Mouse (Mus musculus) limb, embryonic 11.5 days (tissue): ENCODE measurements around the gene Arhgap22. TPM values are rescaled to one million over a fixed set of nuclear protein-coding genes. Genes with fewer than 3 reads are reported as not detected.

Experiments
- ATAC-seq: fragments of 200-750 bp; cut with Nextera tagmentation; 2 replicates; pipeline ENCODE4 v1.8.0; 2017; ENCODE audit warnings: low read depth; ENCODE audit not compliant: insufficient number of reproducible peaks, low FRiP score, low TSS enrichment
- DNase-seq: peaks from one replicate; pipeline ENCODE4 v3.0.0-alpha.2; 2015; ENCODE audit warnings: low spot score
- H3K27ac ChIP-seq: fragments of 300-500 bp; sonication (generic); replicated peaks from 2 replicates; pipeline ENCODE4 v1.5.1; 2014; ENCODE audit warnings: low read depth, mild to moderate bottlenecking, low read length
- H3K27me3 ChIP-seq: fragments of 300-500 bp; sonication (generic); 2 replicates; pipeline ENCODE4 v1.6.1; 2014; ENCODE audit warnings: mild to moderate bottlenecking, low read length, mixed read lengths; ENCODE audit not compliant: control insufficient read depth, insufficient read depth
- H3K36me3 ChIP-seq: fragments of 300-500 bp; sonication (generic); 2 replicates; pipeline ENCODE4 v1.6.1; 2014; ENCODE audit warnings: mild to moderate bottlenecking, low read length, moderate library complexity, mixed read lengths; ENCODE audit not compliant: control insufficient read depth, insufficient read depth
- H3K4me1 ChIP-seq: fragments of 300-500 bp; sonication (generic); 2 replicates; pipeline ENCODE4 v1.6.1; 2014; ENCODE audit warnings: low read length, mixed read lengths; ENCODE audit not compliant: control insufficient read depth, insufficient read depth
- H3K4me2 ChIP-seq: fragments of 300-500 bp; sonication (generic); 2 replicates; pipeline ENCODE4 v1.6.1; 2014; ENCODE audit warnings: low read depth, mild to moderate bottlenecking, moderate library complexity; ENCODE audit not compliant: severe bottlenecking
- H3K4me3 ChIP-seq: fragments of 300-500 bp; sonication (generic); 2 replicates; pipeline ENCODE4 v1.5.1; 2014; ENCODE audit warnings: low read depth, low read length
- H3K9ac ChIP-seq: fragments of 300-500 bp; sonication (generic); 2 replicates; pipeline ENCODE4 v1.6.1; 2014; ENCODE audit warnings: mild to moderate bottlenecking, low read length
- H3K9me3 ChIP-seq: fragments of 300-500 bp; sonication (generic); 2 replicates; pipeline ENCODE4 v1.6.1; 2016; ENCODE audit warnings: low read length; ENCODE audit not compliant: control insufficient read depth
- WGBS: fragments of 180-500 bp; shearing (Covaris S2); extraction: QIAGEN DNeasy Blood & Tissue Kit; methylation state at CpG from one replicate; pipeline ENCODE4 v1.1.7; 2014; 5-methylcytosine and 5-hydroxymethylcytosine counted together
- polyA plus RNA-seq: library from polyadenylated mRNA; unstranded; fragments of >200 nt; fragmentation: Nextera tagmentation; extraction: Ambion mirVana; gene quantifications from 2 replicates; pipeline ENCODE4 v1.2.1, GENCODE M21; 2014

The Arhgap22 gene
- polyA plus RNA-seq, 1 experiment from 2014 or later, result 2.7 TPM

GRCm38 (mm10) chr14:33230672-33231071 lies 16.8 kb downstream of the Arhgap22 start:
- H3K27ac ChIP-seq, result no peak overlapping the region
- DNase-seq (no peak), ATAC-seq (no peak)
- no peak overlapping the region for H3K9ac ChIP-seq
- no peaks in the 10 kb centered on the region for H3K9me3 ChIP-seq
- no peak overlapping the region for H3K4me3 ChIP-seq
- H3K4me1 ChIP-seq, result peaks cover 4% of the 10 kb centered on the region; the same call in 1 of the 2 replicates
- WGBS, result 79% methylated on average over 4 of the region's 4 CpGs
- H3K4me2 ChIP-seq, result no peak overlapping the region
- no peaks in the 10 kb centered on the region for H3K36me3 ChIP-seq
- H3K27me3 ChIP-seq, result no peaks in the 10 kb centered on the region

GRCm38 (mm10) chr14:33231311-33231710 lies 17.5 kb downstream of the Arhgap22 start:
- H3K27ac ChIP-seq, result no peak overlapping the region
- H3K4me2 ChIP-seq, result no peak overlapping the region
- ATAC-seq (no peak), DNase-seq (no peak)
- H3K36me3 ChIP-seq, result no peaks in the 10 kb centered on the region
- H3K27me3 ChIP-seq, result no peaks in the 10 kb centered on the region
- no peak overlapping the region for H3K4me3 ChIP-seq
- H3K9ac ChIP-seq, result no peak overlapping the region
- peaks cover 5% of the 10 kb centered on the region; the same call in 1 of the 2 replicates for H3K4me1 ChIP-seq
- WGBS, result 93% methylated on average over 3 of the region's 3 CpGs
- no peaks in the 10 kb centered on the region for H3K9me3 ChIP-seq

GRCm38 (mm10) chr14:33232048-33232447 lies 18.2 kb downstream of the Arhgap22 start:
- Histone ChIP-seq H3K27me3 (no peaks in the 10 kb centered on the region), H3K4me2 (no peak overlapping the region), H3K4me3 (no peak overlapping the region), H3K4me1 (peaks cover 5% of the 10 kb centered on the region; the same call in 1 of the 2 replicates), H3K9ac (no peak overlapping the region), H3K36me3 (no peaks in the 10 kb centered on the region), H3K9me3 (no peaks in the 10 kb centered on the region), H3K27ac (no peak overlapping the region)
- DNase-seq (no peak), ATAC-seq (no peak)
- 78% methylated on average over 5 of the region's 5 CpGs for WGBS

- H3K27me3 ChIP-seq, result no peaks in the 10 kb centered on the region
- no peak overlapping the region for H3K27ac ChIP-seq
- H3K9ac ChIP-seq, result no peak overlapping the region
- ATAC-seq (no peak), DNase-seq (no peak)
- H3K4me2 ChIP-seq, result no peak overlapping the region
- H3K4me3 ChIP-seq, result no peak overlapping the region
- no peaks in the 10 kb centered on the region for H3K36me3 ChIP-seq
- H3K9me3 ChIP-seq, result no peaks in the 10 kb centered on the region
- peaks cover 5% of the 10 kb centered on the region; the same call in 1 of the 2 replicates for H3K4me1 ChIP-seq
- WGBS, result 50% methylated on average over 6 of the region's 6 CpGs
Measured at GRCm38 (mm10) chr14:33235661-33236060, 21.8 kb downstream of the Arhgap22 start.

GRCm38 (mm10) chr14:33240400-33240799 lies 26.6 kb downstream of the Arhgap22 start:
- ATAC-seq, result no peak

GRCm38 (mm10) chr14:33243261-33243660 lies 29.4 kb downstream of the Arhgap22 start:
- H3K4me2 ChIP-seq, result no peak overlapping the region
- H3K4me3 ChIP-seq, result no peak overlapping the region
- no peaks in the 10 kb centered on the region; the same call in 1 of the 2 replicates for H3K4me1 ChIP-seq
- ATAC-seq (no peak), DNase-seq (no peak)
- no peak overlapping the region for H3K9ac ChIP-seq
- H3K36me3 ChIP-seq, result no peaks in the 10 kb centered on the region
- no peaks in the 10 kb centered on the region for H3K27me3 ChIP-seq
- 64% methylated on average over 2 of the region's 2 CpGs for WGBS
- H3K27ac ChIP-seq, result no peak overlapping the region
- no peaks in the 10 kb centered on the region for H3K9me3 ChIP-seq

More at GRCm38 (mm10) chr14:33240400-33240799, 26.6 kb downstream of the Arhgap22 start:
- no peak overlapping the region for H3K4me2 ChIP-seq
- no peak overlapping the region for H3K27ac ChIP-seq
- no peak overlapping the region for H3K4me3 ChIP-seq
- no peak for DNase-seq
- WGBS, result 88% methylated on average over 2 of the region's 2 CpGs
- no peaks in the 10 kb centered on the region for H3K9me3 ChIP-seq
- H3K27me3 ChIP-seq, result no peaks in the 10 kb centered on the region
- no peak overlapping the region for H3K9ac ChIP-seq
- H3K4me1 ChIP-seq, result peaks cover 4% of the 10 kb centered on the region; the same call in 1 of the 2 replicates
- H3K36me3 ChIP-seq, result no peaks in the 10 kb centered on the region

GRCm38 (mm10) chr14:33244519-33244918 lies 30.7 kb downstream of the Arhgap22 start:
- Histone ChIP-seq H3K4me2 (no peak overlapping the region), H3K9me3 (no peaks in the 10 kb centered on the region), H3K4me3 (no peak overlapping the region), H3K27ac (no peak overlapping the region), H3K36me3 (no peaks in the 10 kb centered on the region), H3K4me1 (no peaks in the 10 kb centered on the region; the same call in 1 of the 2 replicates), H3K27me3 (no peaks in the 10 kb centered on the region), H3K9ac (no peak overlapping the region)
- no peak for DNase-seq
- no peak for ATAC-seq
- WGBS, result 48% methylated on average over 3 of the region's 3 CpGs

GRCm38 (mm10) chr14:33244946-33245345 lies 31.1 kb downstream of the Arhgap22 start:
- WGBS, result 68% methylated on average over 2 of the region's 2 CpGs
- H3K27ac ChIP-seq, result no peak overlapping the region

GRCm38 (mm10) chr14:33246476-33246875 lies 32.6 kb downstream of the Arhgap22 start:
- peaks cover 6% of the 10 kb centered on the region; the same call in 1 of the 2 replicates for H3K4me1 ChIP-seq
- DNase-seq (peak; percentile 48), ATAC-seq (no peak)
- H3K27me3 ChIP-seq, result no peaks in the 10 kb centered on the region
- WGBS, result 23% methylated on average over 8 of the region's 8 CpGs
- no peak overlapping the region for H3K9ac ChIP-seq
- no peak overlapping the region for H3K4me3 ChIP-seq
- no peaks in the 10 kb centered on the region for H3K36me3 ChIP-seq
- no peak overlapping the region for H3K4me2 ChIP-seq
- no peaks in the 10 kb centered on the region for H3K9me3 ChIP-seq
- H3K27ac ChIP-seq, result no peak overlapping the region

More at GRCm38 (mm10) chr14:33244946-33245345, 31.1 kb downstream of the Arhgap22 start:
- Histone ChIP-seq H3K9me3 (no peaks in the 10 kb centered on the region), H3K27me3 (no peaks in the 10 kb centered on the region), H3K36me3 (no peaks in the 10 kb centered on the region), H3K9ac (no peak overlapping the region), H3K4me1 (no peaks in the 10 kb centered on the region; the same call in 1 of the 2 replicates), H3K4me2 (no peak overlapping the region), H3K4me3 (no peak overlapping the region)
- ATAC-seq, result no peak
- DNase-seq, result no peak
